Mouse (Mus musculus) midbrain, embryonic 11.5 days (tissue): ENCODE measurements around the gene Mbnl1. TPM values are rescaled to one million over a fixed set of nuclear protein-coding genes. Genes with fewer than 3 reads are reported as not detected.

Experiments used
- ATAC-seq: fragments of 200-750 bp; cut with Nextera tagmentation; 2 replicates; pipeline ENCODE4 v1.8.0; 2017; ENCODE audit warnings: moderate TSS enrichment, moderate library complexity; ENCODE audit not compliant: low FRiP score
- DNase-seq: peaks from one replicate; pipeline ENCODE4 v3.0.0; 2015; ENCODE audit warnings: low spot score; ENCODE audit errors: missing footprints
- H3K27ac ChIP-seq: fragments of 300-500 bp; sonication (generic); 2 replicates; pipeline ENCODE4 v1.5.1; 2014; ENCODE audit warnings: low read depth, low read length
- H3K27me3 ChIP-seq: fragments of 300-500 bp; sonication (generic); 2 replicates; pipeline ENCODE4 v1.6.1; 2014; ENCODE audit warnings: mild to moderate bottlenecking, low read length, moderate library complexity, mixed read lengths; ENCODE audit not compliant: control insufficient read depth, insufficient read depth
- H3K36me3 ChIP-seq: fragments of 300-500 bp; sonication (generic); 2 replicates; pipeline ENCODE4 v1.6.1; 2014; ENCODE audit warnings: mild to moderate bottlenecking, low read length, moderate library complexity, mixed read lengths; ENCODE audit not compliant: control insufficient read depth, insufficient read depth
- H3K4me1 ChIP-seq: fragments of 300-500 bp; sonication (generic); 2 replicates; pipeline ENCODE4 v1.6.1; 2014; ENCODE audit warnings: low read length; ENCODE audit not compliant: control insufficient read depth, insufficient read depth
- H3K4me2 ChIP-seq: fragments of 300-500 bp; sonication (generic); 2 replicates; pipeline ENCODE4 v1.6.1; 2014; ENCODE audit warnings: mild to moderate bottlenecking, moderate library complexity
- H3K4me3 ChIP-seq: fragments of 300-500 bp; sonication (generic); 2 replicates; pipeline ENCODE4 v1.5.1; 2014; ENCODE audit warnings: low read depth, low read length
- H3K9ac ChIP-seq: fragments of 300-500 bp; sonication (generic); 2 replicates; pipeline ENCODE4 v1.6.1; 2014; ENCODE audit warnings: low read length
- H3K9me3 ChIP-seq: fragments of 300-500 bp; sonication (generic); 2 replicates; pipeline ENCODE4 v1.6.1; 2016; ENCODE audit warnings: low read length; ENCODE audit not compliant: control insufficient read depth
- WGBS: fragments of 180-500 bp; shearing (Covaris S2); extraction: QIAGEN DNeasy Blood & Tissue Kit; methylation state at CpG from one replicate; pipeline ENCODE4 v1.1.7; 2014; 5-methylcytosine and 5-hydroxymethylcytosine counted together
- polyA plus RNA-seq: library from polyadenylated mRNA; unstranded; fragments of >200 nt; fragmentation: Nextera tagmentation; extraction: Ambion mirVana; gene quantifications from 2 replicates; pipeline ENCODE4 v1.2.1, GENCODE M21; 2014

Mbnl1 gene
- polyA plus RNA-seq, 1 experiment from 2014 or later: 36.2 TPM

DNA sequence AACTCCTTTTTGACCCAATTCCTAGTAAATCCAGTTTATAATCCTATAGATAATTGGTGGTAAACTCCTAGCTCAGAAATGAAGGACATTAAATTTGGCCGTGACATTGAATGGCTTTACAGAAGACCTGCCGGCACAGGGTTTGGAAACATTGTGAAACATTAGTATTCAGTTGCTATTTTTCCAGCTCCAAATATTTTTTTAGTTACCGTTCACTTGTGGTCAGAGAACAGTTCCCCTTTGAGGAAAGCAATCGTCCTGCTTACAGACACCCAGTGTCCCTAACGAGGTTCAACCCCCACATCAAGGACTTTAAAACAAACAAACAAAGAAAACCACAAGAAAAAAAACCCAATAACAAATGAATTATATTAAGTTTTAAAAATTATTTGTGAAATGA is 58.7 kb downstream of the Mbnl1 start:
- H3K9me3 ChIP-seq: no peaks in the 10 kb centered on the region

DNA sequence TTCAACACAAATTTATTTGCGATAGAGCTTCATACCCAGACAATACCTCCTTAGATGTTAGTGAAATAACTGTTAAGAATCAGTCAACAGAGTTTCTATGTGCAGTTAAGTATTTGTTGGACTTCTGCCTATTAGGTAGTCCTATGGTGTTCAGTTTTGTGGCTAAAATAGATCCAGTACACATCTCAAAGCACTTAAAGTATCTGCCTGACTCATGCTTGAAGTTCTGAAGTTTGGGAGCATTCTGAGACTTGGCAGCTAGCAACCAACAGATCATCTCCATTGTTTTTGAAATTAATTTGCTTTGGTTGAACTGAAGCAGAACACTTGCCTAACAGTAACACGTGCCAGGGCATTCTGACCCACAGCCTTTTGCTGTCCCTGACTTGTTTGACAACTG is 59.2 kb downstream of the Mbnl1 start:
- peaks cover 7% of the 10 kb centered on the region; the same call in 1 of the 2 replicates for H3K4me1 ChIP-seq
- whole genome bisulfite sequencing: 61% methylated on average over 2 of the region's 2 CpGs
- ATAC-seq: no peak

More for the DNA sequence above, 58.7 kb downstream of the Mbnl1 start:
- Histone ChIP-seq H3K27ac (no peak overlapping the region), H3K9ac (no peak overlapping the region), H3K4me3 (no peak overlapping the region), H3K27me3 (no peaks in the 10 kb centered on the region), H3K4me2 (no peak overlapping the region), H3K36me3 (no peaks in the 10 kb centered on the region), H3K4me1 (peaks cover 7% of the 10 kb centered on the region; the same call in 1 of the 2 replicates)
- ATAC-seq: no peak
- 86% methylated on average over 5 of the region's 5 CpGs for WGBS
- DNase-seq: no peak

GRCm38 (mm10) chr3:60535224-60535623 is 62.6 kb downstream of the Mbnl1 start:
- no peak for ATAC-seq
- Histone ChIP-seq H3K4me1 (no peaks in the 10 kb centered on the region), H3K4me3 (no peak overlapping the region), H3K36me3 (no peaks in the 10 kb centered on the region), H3K9me3 (no peaks in the 10 kb centered on the region), H3K27me3 (no peaks in the 10 kb centered on the region), H3K4me2 (no peak overlapping the region), H3K27ac (no peak overlapping the region), H3K9ac (no peak overlapping the region)
- DNase-seq: no peak
- 67% methylated on average over 3 of the region's 3 CpGs for WGBS

More for the DNA sequence above, 59.2 kb downstream of the Mbnl1 start:
- Histone ChIP-seq H3K9ac (no peak overlapping the region), H3K4me2 (no peak overlapping the region), H3K27me3 (no peaks in the 10 kb centered on the region), H3K36me3 (no peaks in the 10 kb centered on the region), H3K4me3 (no peak overlapping the region), H3K9me3 (no peaks in the 10 kb centered on the region), H3K27ac (no peak overlapping the region)
- no peak for DNase-seq

DNA sequence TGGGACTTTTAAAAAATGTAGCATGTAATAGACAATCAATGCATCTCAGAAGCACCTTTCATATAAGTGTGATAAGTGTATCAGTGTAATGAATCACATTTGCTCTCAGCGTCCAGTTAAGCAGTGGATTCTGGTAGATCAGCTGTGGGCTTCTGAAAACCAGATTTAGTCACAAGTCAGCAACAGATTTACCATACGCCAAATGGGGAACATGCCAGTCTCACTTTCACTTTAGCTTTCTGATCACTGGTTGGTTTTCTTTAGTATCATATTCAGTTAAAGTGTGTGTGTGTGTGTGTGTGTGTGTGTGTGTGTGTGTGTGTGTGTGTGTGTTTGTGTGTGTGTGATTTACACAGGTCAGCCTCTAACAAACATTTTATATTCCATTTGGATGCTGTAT is 64.4 kb downstream of the Mbnl1 start:
- no peak overlapping the region for H3K9ac ChIP-seq
- no peaks in the 10 kb centered on the region for H3K4me1 ChIP-seq
- H3K36me3 ChIP-seq: no peaks in the 10 kb centered on the region
- no peaks in the 10 kb centered on the region for H3K9me3 ChIP-seq
- H3K27ac ChIP-seq: no peak overlapping the region
- WGBS: 92% methylated on average over 2 of the region's 2 CpGs
- H3K4me3 ChIP-seq: no peak overlapping the region
- no peak overlapping the region for H3K4me2 ChIP-seq
- DNase-seq (no peak), ATAC-seq (no peak)
- no peaks in the 10 kb centered on the region for H3K27me3 ChIP-seq

DNA sequence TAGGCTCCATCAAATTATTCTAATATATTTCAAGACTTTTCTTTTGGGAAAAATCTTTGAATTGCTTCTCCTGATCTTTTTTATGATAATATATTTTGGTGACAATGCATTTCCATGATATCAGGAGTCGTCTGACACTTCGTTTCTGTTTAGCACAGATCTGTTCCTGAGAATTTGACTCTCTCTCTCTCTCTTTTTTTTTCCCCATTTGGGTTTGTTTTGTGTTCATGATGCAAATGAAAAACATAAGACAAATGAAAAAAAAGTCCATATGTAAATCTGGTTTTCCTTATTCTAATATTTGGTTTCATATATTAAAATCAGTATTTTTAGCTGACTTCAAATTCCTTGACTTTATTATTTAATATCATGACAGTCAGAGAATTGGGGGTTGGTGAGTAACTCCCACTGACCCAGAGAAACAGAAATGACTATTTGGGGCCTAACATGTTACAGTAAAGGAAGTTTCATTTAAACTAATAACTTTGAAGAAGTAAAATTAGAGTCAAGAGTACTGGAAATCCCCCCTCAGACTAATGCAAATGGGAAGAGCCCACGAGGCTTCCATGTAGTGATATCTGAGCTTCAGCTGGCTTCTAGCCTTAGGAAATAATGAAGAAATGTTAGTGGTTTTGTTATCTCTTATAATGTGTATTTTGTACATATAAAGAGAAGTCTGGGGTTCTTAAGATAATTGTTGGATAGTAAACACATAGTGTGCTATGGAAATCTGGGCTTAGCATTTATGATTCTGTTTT is 65.8 kb downstream of the Mbnl1 start:
- Histone ChIP-seq H3K27me3 (no peaks in the 10 kb centered on the region), H3K36me3 (no peaks in the 10 kb centered on the region), H3K9ac (no peak overlapping the region), H3K9me3 (no peaks in the 10 kb centered on the region), H3K4me3 (no peak overlapping the region), H3K27ac (no peak overlapping the region), H3K4me2 (no peak overlapping the region), H3K4me1 (no peaks in the 10 kb centered on the region)
- 95% methylated on average over 3 of the region's 3 CpGs for WGBS
- ATAC-seq (no peak), DNase-seq (no peak)

- Histone ChIP-seq H3K36me3 (no peaks in the 10 kb centered on the region), H3K4me2 (no peak overlapping the region), H3K4me1 (no peaks in the 10 kb centered on the region), H3K9me3 (no peaks in the 10 kb centered on the region), H3K4me3 (no peak overlapping the region), H3K27me3 (no peaks in the 10 kb centered on the region), H3K27ac (no peak overlapping the region), H3K9ac (no peak overlapping the region)
- DNase-seq (no peak), ATAC-seq (no peak)
- 87% methylated on average over 4 of the region's 4 CpGs for WGBS
These were observed 68.5 kb downstream of the Mbnl1 start for GRCm38 (mm10) chr3:60541121-60541520.

DNA sequence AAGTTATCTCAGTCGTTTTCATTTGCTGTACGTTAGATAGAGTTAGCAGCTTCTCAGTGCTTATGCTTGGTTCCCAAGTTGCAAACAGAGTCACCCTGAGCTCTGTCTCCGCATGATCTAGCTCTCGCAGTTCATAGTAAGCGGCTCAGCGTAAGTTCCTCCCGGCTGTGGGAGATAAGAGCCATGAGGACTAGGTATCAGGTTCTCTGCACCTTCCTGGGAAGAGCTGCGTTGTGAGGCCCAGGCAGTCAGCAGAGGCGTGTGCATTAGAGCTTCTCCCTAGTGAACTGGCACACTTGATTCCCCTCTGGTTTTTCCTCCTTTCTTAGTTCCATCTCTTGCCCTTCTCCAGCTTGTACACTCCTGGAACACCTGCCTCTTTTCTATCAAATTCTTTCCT is 73.6 kb downstream of the Mbnl1 start:
- no peak for DNase-seq
- Histone ChIP-seq H3K9me3 (no peaks in the 10 kb centered on the region), H3K4me1 (no peaks in the 10 kb centered on the region), H3K9ac (no peak overlapping the region), H3K27me3 (no peaks in the 10 kb centered on the region), H3K4me3 (no peak overlapping the region), H3K27ac (no peak overlapping the region), H3K4me2 (no peak overlapping the region), H3K36me3 (no peaks in the 10 kb centered on the region)
- ATAC-seq: no peak
- WGBS: 76% methylated on average over 9 of the region's 9 CpGs

GRCm38 (mm10) chr3:60546904-60547303 is 74.3 kb downstream of the Mbnl1 start:
- H3K27ac ChIP-seq: no peak overlapping the region

DNA sequence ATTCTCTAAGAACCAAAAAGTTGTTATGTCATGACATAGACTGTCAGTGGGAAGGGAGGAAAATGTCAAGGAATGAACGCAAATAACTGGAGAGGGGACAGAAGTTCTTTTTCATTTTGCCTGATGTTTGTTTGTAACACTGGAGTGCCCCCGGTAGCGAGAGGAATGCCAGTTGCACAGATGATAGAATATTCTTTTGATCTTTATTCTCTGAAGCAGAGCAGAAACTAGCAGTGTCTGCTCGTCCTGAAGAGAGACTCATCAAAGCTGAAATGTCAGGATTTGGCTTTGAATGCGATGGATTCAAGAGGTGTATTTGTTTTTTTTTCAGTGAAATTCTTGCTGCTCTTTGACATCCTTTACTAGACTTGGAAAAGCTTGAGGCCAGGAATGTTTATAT is 77.9 kb downstream of the Mbnl1 start:
- Histone ChIP-seq H3K36me3 (no peaks in the 10 kb centered on the region), H3K4me2 (no peak overlapping the region), H3K9me3 (no peaks in the 10 kb centered on the region), H3K9ac (no peak overlapping the region), H3K4me3 (no peak overlapping the region), H3K27ac (no peak overlapping the region), H3K27me3 (no peaks in the 10 kb centered on the region), H3K4me1 (no peaks in the 10 kb centered on the region)
- DNase-seq: no peak
- no peak for ATAC-seq
- 55% methylated on average over 5 of the region's 5 CpGs for WGBS

More at GRCm38 (mm10) chr3:60546904-60547303, 74.3 kb downstream of the Mbnl1 start:
- H3K9ac ChIP-seq: no peak overlapping the region
- DNase-seq (no peak), ATAC-seq (no peak)
- H3K4me1 ChIP-seq: no peaks in the 10 kb centered on the region
- WGBS: 95% methylated on average over 4 of the region's 4 CpGs
- no peak overlapping the region for H3K4me2 ChIP-seq
- H3K27me3 ChIP-seq: no peaks in the 10 kb centered on the region
- H3K9me3 ChIP-seq: no peaks in the 10 kb centered on the region
- H3K36me3 ChIP-seq: no peaks in the 10 kb centered on the region
- no peak overlapping the region for H3K4me3 ChIP-seq
